Mouse (Mus musculus) left cerebral cortex, postnatal 10 days (tissue): ENCODE measurements around the gene Bsph2. TPM values are rescaled to one million over a fixed set of nuclear protein-coding genes. Genes with fewer than 3 reads are reported as not detected.
A peak's percentile ranks its signal among the peaks of the same experiment; 100 is the strongest.

Source experiments
- DNase-seq, 2 experiments: peaks; one replicate each; pipeline ENCODE4 v3.0.0; 2021 to 2022; ENCODE audit warnings: low spot score in 2 of 2, mixed read lengths in 1 of 2; ENCODE audit errors: extremely low spot score in 1 of 2
- intact Hi-C: fragments of 180-260 bp; cut with DNase I; formaldehyde crosslinking; loops from one replicate; pipeline ENCODE4 v1.15.1; 2025
- total RNA-seq, 2 experiments: library from RNA; stranded (reverse); gene quantifications; 2 replicates each; pipeline ENCODE4 v1.2.3; 2021

Gene Bsph2
- total RNA-seq = not detected

DNA sequence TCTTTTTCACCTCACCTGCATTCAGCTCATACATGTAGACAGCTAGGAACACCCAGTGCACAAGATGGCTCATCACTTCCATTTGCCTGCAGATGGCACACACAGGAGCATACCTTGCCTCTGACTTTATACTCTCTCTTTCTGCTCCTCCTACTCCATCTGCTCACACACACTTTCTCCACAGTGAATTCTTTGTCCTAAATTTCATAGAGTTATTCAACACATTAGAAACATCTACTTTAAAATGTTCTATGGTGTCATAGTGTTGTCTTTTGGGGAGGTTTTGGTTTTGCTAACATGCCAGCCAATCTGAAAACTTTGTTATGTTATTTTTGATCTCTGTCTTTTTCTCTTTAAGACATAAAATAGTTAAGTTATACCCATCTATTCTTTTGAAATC lies at the start of gene Bsph2:
Bsph2 (minus strand) TSS at position 101 of the 400 bp plus-strand sequence.
- intact Hi-C loops = no loop called here
- no peak for DNase-seq

- intact Hi-C loops = loop anchor here (5.0 kb wide), 2 partner anchors 209 to 224 kb away; no protein-coding TSS in a partner anchor
- peak in 1 of 2 experiments; percentile 0 for DNase-seq
These were observed 59.3 kb downstream of the Bsph2 start for GRCm38 (mm10) chr7:13511539-13511938.

Other genes starting within 250 kb of the Bsph2 start
- under 1 TPM; 0.26 to 0.34 TPM for gene Pla2g4c, start 246.4 kb downstream of the Bsph2 start, total RNA-seq
- gene Cabp5, start 172.9 kb downstream of the Bsph2 start, total RNA-seq = under 1 TPM; 0.56 to 0.59 TPM
- gene Bsph1, start 120.2 kb downstream of the Bsph2 start, total RNA-seq = not detected
- gene Sult2a5, start 52.9 kb upstream of the Bsph2 start, total RNA-seq = not detected
- not detected for gene Sult2a2, start 162.4 kb upstream of the Bsph2 start, total RNA-seq